Mouse (Mus musculus) MEL (cell line): ENCODE measurements at regions not wholly inside any gene's neighbourhood (a gene's known extent, or its start where the extent isn't known, plus 50 kb on each side); places are given as distances from the start of the nearest gene placed in this dataset.

ENCODE experiments used
- DNase-seq: peaks from one replicate; pipeline ENCODE4 v3.0.0; 2011; ENCODE audit warnings: low read depth, low spot score
- H3K27ac ChIP-seq: 2 replicates; pipeline ENCODE4 v1.5.1; 2012; ENCODE audit warnings: low read depth, mild to moderate bottlenecking, control low read depth, low read length, moderate library complexity; ENCODE audit not compliant: control insufficient read depth
- H3K27me3 ChIP-seq, 2 experiments: fragments of 150-350 bp in 1 of 2; sonication (generic) in 1 of 2; 2 replicates each; pipeline ENCODE4 v1.6.1; 2012; ENCODE audit warnings: low read length in 2 of 2, mild to moderate bottlenecking in 2 of 2, improper control_type of control experiment in 1 of 2, moderate library complexity in 1 of 2; ENCODE audit not compliant: insufficient read depth in 2 of 2, control insufficient read depth in 1 of 2
- H3K36me3 ChIP-seq, 2 experiments: 2 replicates each; pipeline ENCODE4 v1.6.1; 2012 to 2014; ENCODE audit warnings: low read length in 2 of 2, improper control_type of control experiment in 1 of 2, inconsistent platforms in 1 of 2, mild to moderate bottlenecking in 1 of 2; ENCODE audit not compliant: insufficient read depth in 2 of 2, control insufficient read depth in 1 of 2
- H3K4me1 ChIP-seq, 2 experiments: fragments of 150-350 bp in 1 of 2; sonication (generic) in 1 of 2; 2 replicates each; pipeline ENCODE4 v1.6.1; 2012; ENCODE audit warnings: low read length in 2 of 2, improper control_type of control experiment in 1 of 2, mild to moderate bottlenecking in 1 of 2; ENCODE audit not compliant: insufficient read depth in 2 of 2, control insufficient read depth in 1 of 2
- H3K4me3 ChIP-seq, 2 experiments: fragments of 150-350 bp in 1 of 2; sonication (generic) in 1 of 2; 2 replicates each; pipeline ENCODE4 v1.5.1; 2012; ENCODE audit warnings: low read depth in 2 of 2, low read length in 2 of 2, mild to moderate bottlenecking in 2 of 2, moderate library complexity in 2 of 2, control low read depth in 1 of 2, improper control_type of control experiment in 1 of 2; ENCODE audit not compliant: control insufficient read depth in 1 of 2, insufficient read depth in 1 of 2
- H3K79me2 ChIP-seq: 2 replicates; pipeline ENCODE4 v1.6.1; 2012; ENCODE audit warnings: mild to moderate bottlenecking, low read length, moderate library complexity; ENCODE audit not compliant: control insufficient read depth, poor library complexity, insufficient read depth
- H3K9ac ChIP-seq: 2 replicates; pipeline ENCODE4 v1.6.1; 2012; ENCODE audit warnings: low read depth, mild to moderate bottlenecking, control low read depth, low read length, moderate library complexity; ENCODE audit not compliant: control insufficient read depth, poor library complexity, severe bottlenecking
- H3K9me3 ChIP-seq: fragments of 150-350 bp; sonication (generic); replicated peaks from 2 replicates; pipeline ENCODE4 v1.6.1; 2012; ENCODE audit warnings: mild to moderate bottlenecking, low read length, improper control_type of control experiment, moderate library complexity; ENCODE audit not compliant: insufficient read depth
- CHD1 ChIP-seq: IDR thresholded peaks from 2 replicates; pipeline ENCODE4 v1.6.1; 2012; ENCODE audit warnings: low read depth, mild to moderate bottlenecking, inconsistent platforms, low read length, improper control_type of control experiment
- E2F4 ChIP-seq: IDR thresholded peaks from 2 replicates; pipeline ENCODE4 v1.6.1; 2011; ENCODE audit warnings: low read depth, low read length, improper control_type of control experiment, borderline replicate concordance
- EP300 ChIP-seq, 2 experiments: IDR thresholded peaks; 2 replicates each; pipeline ENCODE4 v1.6.1; 2011; ENCODE audit warnings: improper control_type of control experiment in 2 of 2, low read length in 2 of 2, low read depth in 1 of 2, mild to moderate bottlenecking in 1 of 2
- GABPA ChIP-seq: IDR thresholded peaks from 2 replicates; pipeline ENCODE4 v1.6.1; 2012; ENCODE audit warnings: low read depth, mild to moderate bottlenecking, inconsistent platforms, low read length, improper control_type of control experiment, moderate library complexity
- HCFC1 ChIP-seq: IDR thresholded peaks from 2 replicates; pipeline ENCODE4 v1.6.1; 2012; ENCODE audit warnings: low read depth, mild to moderate bottlenecking, inconsistent platforms, low read length, improper control_type of control experiment, moderate library complexity
- MAFK ChIP-seq: IDR thresholded peaks from 2 replicates; pipeline ENCODE4 v1.6.1; 2011; ENCODE audit warnings: low read depth, mild to moderate bottlenecking, low read length, improper control_type of control experiment, borderline replicate concordance
- NELFE ChIP-seq: IDR thresholded peaks from 2 replicates; pipeline ENCODE4 v1.6.1; 2011; ENCODE audit warnings: low read depth, low read length, improper control_type of control experiment
- POLR2A ChIP-seq, 2 experiments: IDR thresholded peaks; 2 replicates each; pipeline ENCODE4 v1.6.1; 2011 to 2012; ENCODE audit warnings: low read length in 2 of 2, mild to moderate bottlenecking in 2 of 2, control low read depth in 1 of 2, improper control_type of control experiment in 1 of 2, low read depth in 1 of 2, moderate library complexity in 1 of 2; ENCODE audit not compliant: control insufficient read depth in 1 of 2, insufficient read depth in 1 of 2, poor library complexity in 1 of 2
- RAD21 ChIP-seq: IDR thresholded peaks from 2 replicates; pipeline ENCODE4 v1.6.1; 2011; ENCODE audit warnings: mild to moderate bottlenecking, low read depth, low read length, improper control_type of control experiment
- SMC3 ChIP-seq: IDR thresholded peaks from 2 replicates; pipeline ENCODE4 v1.6.1; 2011; ENCODE audit warnings: low read depth, low read length, improper control_type of control experiment
- TBP ChIP-seq: IDR thresholded peaks from 2 replicates; pipeline ENCODE4 v1.8.0; 2011; ENCODE audit warnings: low read depth, low read length, improper control_type of control experiment
- TCF12 ChIP-seq: IDR thresholded peaks from 2 replicates; pipeline ENCODE4 v1.6.1; 2014; ENCODE audit warnings: low read depth, mild to moderate bottlenecking, inconsistent platforms, low read length, improper control_type of control experiment, moderate library complexity
- USF1 ChIP-seq: IDR thresholded peaks from 2 replicates; pipeline ENCODE4 v1.6.1; 2014; ENCODE audit warnings: low read depth, mild to moderate bottlenecking, inconsistent platforms, low read length, improper control_type of control experiment, moderate library complexity
- ZC3H11A ChIP-seq: IDR thresholded peaks from 2 replicates; pipeline ENCODE4 v1.6.1; 2012; ENCODE audit warnings: low read depth, mild to moderate bottlenecking, inconsistent platforms, low read length, improper control_type of control experiment
- ZKSCAN1 ChIP-seq: IDR thresholded peaks from 2 replicates; pipeline ENCODE4 v1.6.1; 2012; ENCODE audit warnings: low read depth, mild to moderate bottlenecking, inconsistent platforms, low read length, improper control_type of control experiment, moderate library complexity

DNA sequence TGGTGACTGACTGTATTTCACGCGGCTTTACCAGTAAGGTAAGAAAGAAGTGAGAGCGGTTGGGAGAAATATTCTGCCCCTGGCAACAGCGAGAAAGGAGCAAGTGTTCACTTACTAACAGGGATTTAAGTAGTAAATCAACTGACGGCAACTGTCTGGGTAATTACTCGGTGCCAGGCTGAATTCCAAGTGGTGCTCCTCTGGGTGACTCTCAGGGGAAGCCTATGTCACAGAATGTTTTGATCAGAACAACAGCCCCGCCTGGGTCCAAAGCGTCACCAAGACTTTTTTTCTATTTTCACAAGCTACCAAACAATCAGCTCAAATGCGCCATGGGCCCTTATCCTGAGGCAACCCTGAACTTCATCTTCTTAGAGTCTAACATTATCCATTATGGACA, 100.4 kb upstream of the Rmdn2 start:
- H3K36me3 ChIP-seq, result no peaks in the 10 kb centered on the region
- no peaks in the 10 kb centered on the region for H3K79me2 ChIP-seq
- no peak for DNase-seq
- H3K9ac ChIP-seq, result no peak overlapping the region
- H3K4me3 ChIP-seq, result no peak overlapping the region
- H3K27me3 ChIP-seq, result no peaks in the 10 kb centered on the region
- no peak for TF ChIP-seq USF1
- TF ChIP-seq EP300 (IDR thresholded peaks at IDR 0.05; ENCODE audit: low read depth in 1 of 2, low read length in 2 of 2), result no peak
- TF ChIP-seq ZC3H11A, result no peak
- TF ChIP-seq NELFE, result no peak
- TF ChIP-seq TBP, result no peak
- no peaks in the 10 kb centered on the region for H3K9me3 ChIP-seq
- no peaks in the 10 kb centered on the region for H3K4me1 ChIP-seq
- H3K27ac ChIP-seq, result no peak overlapping the region

DNA sequence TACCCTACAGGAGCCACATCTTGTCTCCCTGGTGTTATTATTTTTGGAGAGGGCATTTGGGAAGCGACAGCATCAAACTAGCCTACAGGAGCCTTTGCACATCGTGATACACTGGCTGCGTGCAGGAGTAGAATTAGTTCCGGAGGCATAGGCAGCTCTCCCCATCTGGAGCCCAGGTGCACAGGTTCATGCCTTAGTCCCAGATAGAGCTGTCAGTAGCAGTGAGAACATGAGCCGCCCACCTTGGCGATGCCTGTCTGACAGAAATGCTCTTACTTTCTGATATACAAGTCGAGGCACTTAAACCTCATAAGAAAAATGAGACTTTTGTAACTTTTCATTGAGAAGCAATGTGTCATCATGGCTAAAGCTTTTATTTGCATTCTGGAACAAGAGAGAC, 97.6 kb upstream of the Rmdn2 start:
- TF ChIP-seq POLR2A (IDR thresholded peaks at IDR 0.05; ENCODE audit: control insufficient read depth in 1 of 2, insufficient read depth in 1 of 2, low read depth in 1 of 2, low read length in 2 of 2, poor library complexity in 1 of 2) (no peak), SMC3 (no peak), NELFE (no peak), MAFK (no peak), HCFC1 (no peak), CHD1 (no peak), E2F4 (no peak), TCF12 (no peak), TBP (no peak), EP300 (IDR thresholded peaks at IDR 0.05; ENCODE audit: low read depth in 1 of 2, low read length in 2 of 2) (no peak)
- Histone ChIP-seq H3K36me3 (no peaks in the 10 kb centered on the region), H3K4me1 (no peaks in the 10 kb centered on the region), H3K9me3 (no peaks in the 10 kb centered on the region), H3K27me3 (no peaks in the 10 kb centered on the region), H3K9ac (no peak overlapping the region), H3K27ac (no peak overlapping the region), H3K79me2 (no peaks in the 10 kb centered on the region), H3K4me3 (no peak overlapping the region)
- no peak for DNase-seq

DNA sequence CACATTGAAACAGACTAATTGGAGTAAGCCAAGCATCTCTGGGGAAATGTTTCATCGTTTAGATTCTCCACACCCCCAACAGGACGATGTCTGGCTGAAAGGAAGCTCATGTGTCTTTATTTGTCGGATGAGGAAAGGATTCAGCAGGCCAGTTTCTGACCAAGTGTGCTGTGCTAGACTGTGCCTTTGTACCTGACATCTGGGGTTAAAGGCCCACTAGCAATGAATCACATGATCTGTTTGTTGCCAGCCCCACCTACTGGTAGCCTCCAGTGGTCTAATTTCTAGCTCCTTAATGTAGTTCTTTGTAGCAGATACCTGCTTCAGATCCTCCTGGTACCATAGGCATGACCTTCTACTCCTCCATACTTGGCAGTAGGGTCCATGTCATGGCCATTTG, 93.5 kb upstream of the Rmdn2 start:
- DNase-seq, result no peak
- no peaks in the 10 kb centered on the region for H3K9me3 ChIP-seq
- no peaks in the 10 kb centered on the region for H3K36me3 ChIP-seq

More for the DNA sequence above, 93.5 kb upstream of the Rmdn2 start:
- no peak overlapping the region for H3K4me3 ChIP-seq
- no peaks in the 10 kb centered on the region for H3K4me1 ChIP-seq
- no peak for TF ChIP-seq ZKSCAN1
- TF ChIP-seq USF1, result no peak
- TF ChIP-seq RAD21, result peak; percentile 12
- TF ChIP-seq ZC3H11A, result no peak
- peak; percentile 10; the same call in 1 of the 2 replicates for TF ChIP-seq SMC3
- no peak for TF ChIP-seq GABPA
- H3K27me3 ChIP-seq, result no peaks in the 10 kb centered on the region
- H3K79me2 ChIP-seq, result no peaks in the 10 kb centered on the region
- H3K27ac ChIP-seq, result no peak overlapping the region
- H3K9ac ChIP-seq, result no peak overlapping the region
